Mouse (Mus musculus): ENCODE measurements around the gene Mcat.

Mcat gene

GRCm38 (mm10) chr15:83535890-83536231, 27.7 kb downstream of the Mcat start:
- no peak for DNase-seq (ENCODE audit: low spot score)

- DNase-seq (ENCODE audit: low spot score): no peak
Measured at GRCm38 (mm10) chr15:83534960-83535889, 28.4 kb downstream of the Mcat start.

- DNase-seq (ENCODE audit: low spot score): no peak
Measured at GRCm38 (mm10) chr15:83532606-83533005, 31.0 kb downstream of the Mcat start.

- no peak for DNase-seq (ENCODE audit: low spot score)
Measured at GRCm38 (mm10) chr15:83531961-83532469, 31.6 kb downstream of the Mcat start.

GRCm38 (mm10) chr15:83530688-83531087, 32.9 kb downstream of the Mcat start:
- no peak for DNase-seq (ENCODE audit: low spot score)

- DNase-seq (ENCODE audit: low spot score): no peak
Measured at GRCm38 (mm10) chr15:83530233-83530632, 33.4 kb downstream of the Mcat start.

- DNase-seq (ENCODE audit: low spot score): no peak
Measured at GRCm38 (mm10) chr15:83529765-83530164, 33.8 kb downstream of the Mcat start.

GRCm38 (mm10) chr15:83528892-83529291, 34.7 kb downstream of the Mcat start:
- no peak for DNase-seq (ENCODE audit: low spot score)

- DNase-seq (ENCODE audit: low spot score): no peak
Measured at GRCm38 (mm10) chr15:83527747-83528146, 35.8 kb downstream of the Mcat start.

GRCm38 (mm10) chr15:83527092-83527437, 36.5 kb downstream of the Mcat start:
- no peak for DNase-seq (ENCODE audit: low spot score)

- peak; percentile 67 for DNase-seq (ENCODE audit: low spot score)
Measured at GRCm38 (mm10) chr15:83526424-83527091, 37.0 kb downstream of the Mcat start, which contains the start of gene Bik. Gene Bik, plus strand, starts transcription at chr15:83526862.

GRCm38 (mm10) chr15:83524333-83524729, 39.3 kb downstream of the Mcat start:
- no peak for DNase-seq (ENCODE audit: low spot score)

- DNase-seq (ENCODE audit: low spot score): no peak
Measured at GRCm38 (mm10) chr15:83523638-83524332, 39.8 kb downstream of the Mcat start.

GRCm38 (mm10) chr15:83523196-83523595, 40.4 kb downstream of the Mcat start:
- peak; percentile 33 for DNase-seq (ENCODE audit: low spot score)

- DNase-seq (ENCODE audit: low spot score): no peak
Measured at GRCm38 (mm10) chr15:83520861-83521382, 42.7 kb downstream of the Mcat start.

GRCm38 (mm10) chr15:83518215-83519048, 45.2 kb downstream of the Mcat start:
- peak; percentile 91 for DNase-seq (ENCODE audit: low spot score)

- DNase-seq (ENCODE audit: low spot score): no peak
Measured at GRCm38 (mm10) chr15:83515018-83515417, 48.6 kb downstream of the Mcat start.

- DNase-seq (ENCODE audit: low spot score): no peak
Measured at GRCm38 (mm10) chr15:83512489-83513281, 50.9 kb downstream of the Mcat start.

GRCm38 (mm10) chr15:83510805-83511405, 52.7 kb downstream of the Mcat start, which contains the start of gene Ttll1:
Gene Ttll1, minus strand, starts transcription at chr15:83510893.
- DNase-seq (ENCODE audit: low spot score): peak; percentile 95

Data from retina, embryonic 14.5 days (tissue).